10 mouse cellular contexts compared by ENCODE assay signal in genomic region chr2:84647051-84647568, GRCm38 (mm10). TPM values are rescaled to one million over a fixed set of nuclear protein-coding genes. Genes with fewer than 3 reads are reported as not detected.
DNase-seq lines count a peak whose midpoint lies in the region; ATAC-seq lines count a peak whose summit lies in the region.
"Had no signal": no experiment of that assay in that cellular context is flagged by ENCODE, and none has a peak within 500 bp of the region (broad histone marks: within the 10 kb centered on the region; RNA-seq: fewer than 3 reads in every experiment).

No protein-coding gene starts in this region.

- ATAC-seq in forebrain, embryonic 14.5 days: no peak
- ATAC-seq in liver, embryonic 12.5 days: no peak
- ATAC-seq in hindbrain, embryonic 14.5 days (ENCODE audit: low FRiP score): no peak
- ATAC-seq in neural tube, embryonic 14.5 days (ENCODE audit: low read depth): no peak

- peaks cover 2% of the 10 kb centered on the region; the same call in 1 of the 2 replicates for H3K4me1 ChIP-seq in forebrain, embryonic 14.5 days (ENCODE audit: control insufficient read depth, insufficient read depth, low read length)
- H3K4me1 ChIP-seq in forebrain, embryonic 10.5 days: peaks cover 28% of the 10 kb centered on the region
- peaks cover 42% of the 10 kb centered on the region for H3K4me1 ChIP-seq in liver, embryonic 12.5 days
- H3K4me1 ChIP-seq in hindbrain, embryonic 14.5 days (replicated peaks; ENCODE audit: control insufficient read depth, insufficient read depth, low read length): peaks cover 30% of the 10 kb centered on the region
- H3K4me1 ChIP-seq in neural tube, embryonic 14.5 days (ENCODE audit: control insufficient read depth, insufficient read depth, low read length): peaks cover 17% of the 10 kb centered on the region

- no peaks in the 10 kb centered on the region for H3K9me3 ChIP-seq in forebrain, embryonic 14.5 days (replicated peaks; ENCODE audit: control insufficient read depth, low read length)
- no peaks in the 10 kb centered on the region for H3K9me3 ChIP-seq in forebrain, embryonic 10.5 days
- H3K9me3 ChIP-seq in liver, embryonic 12.5 days (replicated peaks): no peaks in the 10 kb centered on the region
- H3K9me3 ChIP-seq in hindbrain, embryonic 14.5 days (ENCODE audit: control insufficient read depth, low read length): no peaks in the 10 kb centered on the region
- no peaks in the 10 kb centered on the region for H3K9me3 ChIP-seq in neural tube, embryonic 14.5 days (ENCODE audit: control insufficient read depth, low read length)
- H3K9me3 ChIP-seq: limb, embryonic 12.5 days had no signal

- no peaks in the 10 kb centered on the region for H3K36me3 ChIP-seq in forebrain, embryonic 14.5 days (ENCODE audit: control insufficient read depth, insufficient read depth, low read length)
- H3K36me3 ChIP-seq in forebrain, embryonic 10.5 days (replicated peaks): peaks cover 20% of the 10 kb centered on the region
- H3K36me3 ChIP-seq in liver, embryonic 12.5 days: 0 out of 2 replicates have a peak, but pooled peaks cover 4% of the 10 kb centered on the region
- peaks cover 2% of the 10 kb centered on the region; the same call in 1 of the 2 replicates for H3K36me3 ChIP-seq in hindbrain, embryonic 14.5 days (replicated peaks; ENCODE audit: control insufficient read depth, insufficient read depth)
- H3K36me3 ChIP-seq in neural tube, embryonic 14.5 days (ENCODE audit: control insufficient read depth, insufficient read depth, low read length): no peaks in the 10 kb centered on the region
- H3K36me3 ChIP-seq: limb, embryonic 12.5 days had no signal

- no peak overlapping the region for H3K9ac ChIP-seq in forebrain, embryonic 14.5 days (ENCODE audit: low read length)
- H3K9ac ChIP-seq in liver, embryonic 12.5 days: no peak overlapping the region
- peak overlapping the region; percentile 91; the same call in 1 of the 2 replicates for H3K9ac ChIP-seq in hindbrain, embryonic 14.5 days
- H3K9ac ChIP-seq in neural tube, embryonic 14.5 days (replicated peaks; ENCODE audit: low read depth, low read length): no peak overlapping the region
- H3K9ac ChIP-seq: limb, embryonic 12.5 days had no signal

- no peak for DNase-seq in forebrain, embryonic 14.5 days (ENCODE audit: low spot score)
- DNase-seq in forebrain, embryonic 10.5 days (ENCODE audit: extremely low spot score, low spot score): no peak
- no peak for DNase-seq in liver
- no peak for DNase-seq in hindbrain, embryonic 14.5 days (ENCODE audit: low spot score)
- no peak for DNase-seq in ovary, postnatal 14 days (ENCODE audit: low spot score)
- no peak for DNase-seq in cerebellum, postnatal 14 days
- DNase-seq: adrenal gland, postnatal 36 days had no signal

- WGBS in forebrain, embryonic 14.5 days: 91% methylated on average over 6 of the region's 6 CpGs
- WGBS in forebrain, embryonic 10.5 days: 97% methylated on average over 6 of the region's 6 CpGs
- 82% methylated on average over 6 of the region's 6 CpGs for WGBS in liver, embryonic 12.5 days (ENCODE audit: insufficient replicate concordance)
- 96% methylated on average over 6 of the region's 6 CpGs for WGBS in hindbrain, embryonic 14.5 days
- 90% methylated on average over 6 of the region's 6 CpGs for WGBS in neural tube, embryonic 14.5 days

- H3K27ac ChIP-seq in forebrain, embryonic 14.5 days (ENCODE audit: low read depth, low read length): no peak overlapping the region
- H3K27ac ChIP-seq in forebrain, embryonic 10.5 days: no peak overlapping the region
- no peak overlapping the region for H3K27ac ChIP-seq in liver, embryonic 12.5 days
- H3K27ac ChIP-seq in hindbrain, embryonic 14.5 days: no peak overlapping the region
- H3K27ac ChIP-seq in neural tube, embryonic 14.5 days (ENCODE audit: low read depth, low read length): no peak overlapping the region
- H3K27ac ChIP-seq: limb, embryonic 12.5 days had no signal

- H3K4me2 ChIP-seq in forebrain, embryonic 14.5 days (ENCODE audit: low read length): peak overlapping the region; percentile 84
- 0 out of 2 replicates have a peak overlapping the region, but pooled peaks have one; percentile 74 for H3K4me2 ChIP-seq in liver, embryonic 12.5 days
- H3K4me2 ChIP-seq in hindbrain, embryonic 14.5 days (replicated peaks): peak overlapping the region; percentile 82
- H3K4me2 ChIP-seq in neural tube, embryonic 14.5 days (ENCODE audit: low read depth, low read length): peak overlapping the region; percentile 80

- H3K4me3 ChIP-seq in forebrain, embryonic 14.5 days (ENCODE audit: low read depth, low read length): no peak overlapping the region
- no peak overlapping the region for H3K4me3 ChIP-seq in forebrain, embryonic 10.5 days
- no peak overlapping the region for H3K4me3 ChIP-seq in liver, embryonic 12.5 days
- peak overlapping the region; percentile 70 for H3K4me3 ChIP-seq in hindbrain, embryonic 14.5 days (replicated peaks; ENCODE audit: low read length)
- peak overlapping the region; percentile 64 for H3K4me3 ChIP-seq in neural tube, embryonic 14.5 days (ENCODE audit: low read depth, low read length)
- H3K4me3 ChIP-seq: limb, embryonic 12.5 days had no signal

- H3K27me3 ChIP-seq in forebrain, embryonic 14.5 days (replicated peaks; ENCODE audit: control insufficient read depth, insufficient read depth, low read length): no peaks in the 10 kb centered on the region
- H3K27me3 ChIP-seq in forebrain, embryonic 10.5 days (ENCODE audit: poor library complexity, severe bottlenecking): no peaks in the 10 kb centered on the region
- H3K27me3 ChIP-seq in liver, embryonic 12.5 days (replicated peaks): no peaks in the 10 kb centered on the region
- H3K27me3 ChIP-seq in hindbrain, embryonic 14.5 days (ENCODE audit: control insufficient read depth, insufficient read depth, low read length): no peaks in the 10 kb centered on the region
- H3K27me3 ChIP-seq in neural tube, embryonic 14.5 days (ENCODE audit: control insufficient read depth, insufficient read depth, low read length): no peaks in the 10 kb centered on the region
- H3K27me3 ChIP-seq: limb, embryonic 12.5 days had no signal

RNA-seq across cellular contexts. Expression of gene Ctnnd1, which starts 3.5 kb away (rescaled TPM):
- 27.1 and 27.8 TPM in 2 replicates for polyA plus RNA-seq in forebrain, embryonic 14.5 days (2014; fragmentation: Nextera tagmentation; extraction: Ambion mirVana)
- 40.6 and 43.9 TPM in 2 replicates for polyA plus RNA-seq in forebrain, embryonic 10.5 days (2016; fragmentation: Nextera tagmentation; extraction: Ambion mirVana)
- 18.6 and 20.5 TPM in 2 replicates for polyA plus RNA-seq in liver, embryonic 12.5 days (2016; fragmentation: Nextera tagmentation; extraction: Ambion mirVana)
- 30.7 and 34.8 TPM in 2 replicates for polyA plus RNA-seq in hindbrain, embryonic 14.5 days (2014; fragmentation: Nextera tagmentation; extraction: Ambion mirVana)
- 30.1 and 40.4 TPM in 2 replicates for polyA plus RNA-seq in neural tube, embryonic 14.5 days (2014; fragmentation: Nextera tagmentation; extraction: Ambion mirVana)

RNA-seq across cellular contexts. Expression of gene Btbd18, which starts 11.8 kb away (rescaled TPM):
- polyA plus RNA-seq in forebrain, embryonic 14.5 days (2014; fragmentation: Nextera tagmentation; extraction: Ambion mirVana): 0.10 and 0.33 TPM in 2 replicates
- polyA plus RNA-seq in forebrain, embryonic 10.5 days (2016; fragmentation: Nextera tagmentation; extraction: Ambion mirVana): 0.32 and 0.58 TPM in 2 replicates
- polyA plus RNA-seq in liver, embryonic 12.5 days (2016; fragmentation: Nextera tagmentation; extraction: Ambion mirVana): 0.04 and 0.10 TPM in 2 replicates
- polyA plus RNA-seq in hindbrain, embryonic 14.5 days (2014; fragmentation: Nextera tagmentation; extraction: Ambion mirVana): 0.16 and 0.40 TPM in 2 replicates
- 0.24 and 0.44 TPM in 2 replicates for polyA plus RNA-seq in neural tube, embryonic 14.5 days (2014; fragmentation: Nextera tagmentation; extraction: Ambion mirVana)

RNA-seq across cellular contexts. Expression of gene Selenoh, which starts 23.5 kb away (rescaled TPM):
- 277 and 350 TPM in 2 replicates for polyA plus RNA-seq in forebrain, embryonic 14.5 days (2014; fragmentation: Nextera tagmentation; extraction: Ambion mirVana)
- 552 and 592 TPM in 2 replicates for polyA plus RNA-seq in forebrain, embryonic 10.5 days (2016; fragmentation: Nextera tagmentation; extraction: Ambion mirVana)
- polyA plus RNA-seq in liver, embryonic 12.5 days (2016; fragmentation: Nextera tagmentation; extraction: Ambion mirVana): 163 and 165 TPM in 2 replicates
- polyA plus RNA-seq in hindbrain, embryonic 14.5 days (2014; fragmentation: Nextera tagmentation; extraction: Ambion mirVana): 196 and 205 TPM in 2 replicates
- polyA plus RNA-seq in neural tube, embryonic 14.5 days (2014; fragmentation: Nextera tagmentation; extraction: Ambion mirVana): 163 and 181 TPM in 2 replicates

RNA-seq across cellular contexts. Expression of gene Gm28635, which starts 30.7 kb away (rescaled TPM):
- not detected in 2 replicates for polyA plus RNA-seq in forebrain, embryonic 14.5 days (2014; fragmentation: Nextera tagmentation; extraction: Ambion mirVana)
- not detected in 2 replicates for polyA plus RNA-seq in forebrain, embryonic 10.5 days (2016; fragmentation: Nextera tagmentation; extraction: Ambion mirVana)
- not detected in 2 replicates for polyA plus RNA-seq in liver, embryonic 12.5 days (2016; fragmentation: Nextera tagmentation; extraction: Ambion mirVana)
- polyA plus RNA-seq in hindbrain, embryonic 14.5 days (2014; fragmentation: Nextera tagmentation; extraction: Ambion mirVana): not detected in 2 replicates
- 0.13 TPM in 1 of 2 replicates, not detected in the other for polyA plus RNA-seq in neural tube, embryonic 14.5 days (2014; fragmentation: Nextera tagmentation; extraction: Ambion mirVana)
- polyA plus RNA-seq: limb, embryonic 12.5 days had no signal

RNA-seq across cellular contexts. Expression of gene Med19, which starts 31.1 kb away (rescaled TPM):
- polyA plus RNA-seq in forebrain, embryonic 14.5 days (2014; fragmentation: Nextera tagmentation; extraction: Ambion mirVana): 55.3 and 59.8 TPM in 2 replicates
- polyA plus RNA-seq in forebrain, embryonic 10.5 days (2016; fragmentation: Nextera tagmentation; extraction: Ambion mirVana): 50.1 and 51.5 TPM in 2 replicates
- polyA plus RNA-seq in liver, embryonic 12.5 days (2016; fragmentation: Nextera tagmentation; extraction: Ambion mirVana): 27.2 and 28.1 TPM in 2 replicates
- 59.3 and 61.3 TPM in 2 replicates for polyA plus RNA-seq in hindbrain, embryonic 14.5 days (2014; fragmentation: Nextera tagmentation; extraction: Ambion mirVana)
- polyA plus RNA-seq in neural tube, embryonic 14.5 days (2014; fragmentation: Nextera tagmentation; extraction: Ambion mirVana): 61.5 and 64.5 TPM in 2 replicates

Comparison
In these comparisons a context has a peak if more than half of its experiments do, and no peak if none do; other contexts are left out.
1. H3K4me3 ChIP-seq: peak in hindbrain, embryonic 14.5 days (single experiment) and neural tube, embryonic 14.5 days (single experiment); none in forebrain, embryonic 14.5 days (single experiment), forebrain, embryonic 10.5 days (single experiment) and liver, embryonic 12.5 days (single experiment).
2. Peak in every context shown above with its lines, with median percentiles within 50 percentile points of each other: H3K4me2 ChIP-seq.